Mouse (Mus musculus): ENCODE results near the gene Tppp3.

Tppp3 gene

DNA sequence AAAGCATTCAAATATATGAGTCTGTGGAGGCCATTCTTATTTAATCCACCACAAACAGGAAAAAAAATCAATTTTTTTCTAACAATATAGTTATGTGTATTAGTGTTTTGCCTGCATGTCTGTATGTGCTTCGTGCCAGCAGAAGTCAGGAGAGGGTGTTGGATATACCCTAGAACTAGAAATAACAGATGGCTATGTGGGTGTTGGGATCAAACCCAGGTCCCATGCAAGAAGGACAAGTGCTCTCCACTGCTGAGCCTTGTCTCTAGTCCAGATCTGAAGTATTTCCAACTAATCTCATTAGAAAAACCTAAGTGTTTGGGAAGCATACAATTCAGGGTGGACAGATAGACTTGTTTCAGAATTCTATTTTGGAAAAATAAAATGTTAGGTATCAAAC is 49.3 kb downstream of the Tppp3 start:
- DNase-seq, result no peak

DNA sequence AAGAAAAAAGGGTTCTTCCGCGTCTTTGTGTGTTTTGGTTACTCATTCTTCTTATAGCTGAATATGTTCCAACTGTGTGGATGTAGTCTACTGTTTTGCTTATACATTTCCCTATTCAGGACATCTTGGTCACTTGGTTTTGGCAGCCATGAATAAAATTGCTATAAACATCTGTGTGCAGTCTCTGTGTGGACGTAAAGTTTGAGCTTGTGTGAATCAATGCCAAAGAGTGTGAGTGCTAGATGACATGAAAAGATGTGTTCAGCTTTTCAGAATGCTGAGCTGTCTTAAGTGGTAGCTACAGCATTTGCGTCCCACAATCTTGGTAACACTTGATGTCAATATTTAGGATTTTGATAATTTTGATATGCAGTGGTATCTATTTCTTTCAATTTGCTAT is 51.5 kb downstream of the Tppp3 start:
- DNase-seq, result no peak

DNA sequence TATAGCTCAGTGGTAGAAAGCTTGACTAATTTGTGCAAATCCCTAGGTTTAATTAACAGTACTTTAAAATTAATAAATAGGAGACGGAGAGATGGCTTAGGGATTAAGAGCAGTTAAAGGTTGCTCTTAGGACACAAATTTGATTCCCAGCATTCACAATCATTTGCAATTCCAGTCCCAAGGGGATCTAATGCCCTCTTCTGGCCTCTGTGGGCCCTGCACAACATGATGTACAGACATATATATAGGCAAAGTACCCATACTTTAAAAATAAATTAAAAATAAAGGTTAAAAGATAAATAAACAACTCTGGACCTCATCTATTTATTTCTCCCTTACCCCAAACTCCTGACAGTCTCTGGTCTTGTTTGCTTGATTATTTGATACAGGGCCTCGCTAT is 52.3 kb downstream of the Tppp3 start:
- DNase-seq, result no peak
